Mouse (Mus musculus) erythroblast, embryonic 14.5 days (primary cell): ENCODE measurements around the gene Grid1.

Experiments used
- GATA1 ChIP-seq: IDR thresholded peaks from 2 replicates; pipeline ENCODE4 v1.6.1; 2012; ENCODE audit warnings: low read length, inconsistent platforms, mixed read lengths
- TAL1 ChIP-seq: IDR thresholded peaks from 3 replicates; pipeline ENCODE4 v1.6.1; 2012; ENCODE audit warnings: low read length, inconsistent platforms, mixed read lengths

DNA sequence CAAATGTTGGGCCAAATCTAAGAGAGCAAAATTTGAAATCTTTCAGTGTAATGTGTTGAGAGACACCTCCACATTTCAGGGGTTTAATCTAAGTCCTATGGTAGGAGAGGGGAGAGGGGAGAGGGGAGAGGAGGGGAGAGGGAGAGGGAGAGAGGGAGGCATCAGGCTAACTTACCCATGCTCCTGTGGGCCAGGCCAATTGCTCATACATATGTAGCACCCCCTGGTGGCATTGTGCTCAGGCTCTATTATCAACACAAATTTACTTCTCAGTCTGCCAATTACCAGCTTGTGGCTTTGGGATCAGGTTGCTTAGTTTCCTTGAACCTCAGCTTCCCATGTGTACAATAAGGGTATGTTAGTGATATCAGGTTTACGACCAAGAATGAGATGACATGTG, 291.0 kb downstream of the Grid1 start:
- no peak for TF ChIP-seq TAL1
- TF ChIP-seq GATA1, result no peak
